Mouse (Mus musculus): ENCODE results near the gene Ctsh. TPM values are rescaled to one million over a fixed set of nuclear protein-coding genes. Genes with fewer than 3 reads are reported as not detected.
A peak's percentile ranks its signal among the peaks of the same experiment; 100 is the strongest.

Ctsh gene
- polyA plus RNA-seq, 1 experiment from 2014 or later: 20.9 TPM

GRCm38 (mm10) chr9:90122246-90122740 is 68.3 kb downstream of the Ctsh start:
- Histone ChIP-seq H3K27ac (replicated peaks; ENCODE audit: low read depth, low read length) (no peak overlapping the region), H3K36me3 (ENCODE audit: control insufficient read depth, insufficient read depth, low read length) (no peaks in the 10 kb centered on the region), H3K4me1 (ENCODE audit: control insufficient read depth, insufficient read depth, low read length) (0 out of 2 replicates have a peak, but pooled peaks cover 5% of the 10 kb centered on the region), H3K4me3 (replicated peaks; ENCODE audit: low read depth, low read length) (no peak overlapping the region), H3K9me3 (ENCODE audit: control insufficient read depth, low read length) (no peaks in the 10 kb centered on the region), H3K4me2 (ENCODE audit: low read length) (no peak overlapping the region), H3K27me3 (ENCODE audit: control insufficient read depth, insufficient read depth, low read length) (no peaks in the 10 kb centered on the region), H3K9ac (replicated peaks; ENCODE audit: low read length) (no peak overlapping the region)
- ATAC-seq (ENCODE audit: low FRiP score, low TSS enrichment): no peak
- DNase-seq: no peak
- WGBS: 82% methylated on average over 4 of the region's 4 CpGs

- H3K9me3 ChIP-seq (ENCODE audit: control insufficient read depth, low read length): no peaks in the 10 kb centered on the region
- no peaks in the 10 kb centered on the region for H3K27me3 ChIP-seq (ENCODE audit: control insufficient read depth, insufficient read depth, low read length)
- H3K36me3 ChIP-seq (ENCODE audit: control insufficient read depth, insufficient read depth, low read length): no peaks in the 10 kb centered on the region
- ATAC-seq (ENCODE audit: low FRiP score, low TSS enrichment): 0 out of 2 replicates have a peak, but pooled peaks have one; percentile 43
- H3K27ac ChIP-seq (replicated peaks; ENCODE audit: low read depth, low read length): no peak overlapping the region
- H3K4me3 ChIP-seq (replicated peaks; ENCODE audit: low read depth, low read length): no peak overlapping the region
- no peak for DNase-seq
- 43% methylated on average over 11 of the region's 11 CpGs for WGBS
- H3K4me1 ChIP-seq (ENCODE audit: control insufficient read depth, insufficient read depth, low read length): 0 out of 2 replicates have a peak, but pooled peaks cover 5% of the 10 kb centered on the region
- no peak overlapping the region for H3K9ac ChIP-seq (replicated peaks; ENCODE audit: low read length)
- no peak overlapping the region for H3K4me2 ChIP-seq (ENCODE audit: low read length)
Observed at GRCm38 (mm10) chr9:90124156-90124872, 70.4 kb downstream of the Ctsh start.

GRCm38 (mm10) chr9:90124873-90125245 is 70.9 kb downstream of the Ctsh start:
- H3K36me3 ChIP-seq (ENCODE audit: control insufficient read depth, insufficient read depth, low read length): no peaks in the 10 kb centered on the region
- no peak overlapping the region for H3K4me3 ChIP-seq (replicated peaks; ENCODE audit: low read depth, low read length)
- no peaks in the 10 kb centered on the region for H3K27me3 ChIP-seq (ENCODE audit: control insufficient read depth, insufficient read depth, low read length)
- DNase-seq (peak; percentile 31), ATAC-seq (ENCODE audit: low FRiP score, low TSS enrichment) (no peak)
- 0 out of 2 replicates have a peak, but pooled peaks cover 5% of the 10 kb centered on the region for H3K4me1 ChIP-seq (ENCODE audit: control insufficient read depth, insufficient read depth, low read length)
- 32% methylated on average over 8 of the region's 8 CpGs for WGBS
- H3K27ac ChIP-seq (replicated peaks; ENCODE audit: low read depth, low read length): no peak overlapping the region
- H3K4me2 ChIP-seq (ENCODE audit: low read length): 0 out of 2 replicates have a peak overlapping the region, but pooled peaks have one; percentile 0
- no peak overlapping the region for H3K9ac ChIP-seq (replicated peaks; ENCODE audit: low read length)
- H3K9me3 ChIP-seq (ENCODE audit: control insufficient read depth, low read length): no peaks in the 10 kb centered on the region

Other genes with a start within 250 kb of the Ctsh start
- gene Rasgrf1, start 144.2 kb upstream of the Ctsh start, polyA plus RNA-seq (2014; fragmentation: Nextera tagmentation; extraction: Ambion mirVana): 3.5 and 4.5 TPM in 2 replicates
- gene Morf4l1, start 60.6 kb downstream of the Ctsh start, polyA plus RNA-seq (2014; fragmentation: Nextera tagmentation; extraction: Ambion mirVana): 616 and 659 TPM in 2 replicates
- gene Adamts7, start 108.9 kb downstream of the Ctsh start, polyA plus RNA-seq (2014; fragmentation: Nextera tagmentation; extraction: Ambion mirVana): 8.1 and 10.7 TPM in 2 replicates
- 4.1 and 6.9 TPM in 2 replicates for gene Tbc1d2b, start 216.7 kb downstream of the Ctsh start, polyA plus RNA-seq (2014; fragmentation: Nextera tagmentation; extraction: Ambion mirVana)